Mouse (Mus musculus) right cerebral cortex, postnatal 4 days (tissue): ENCODE data around the gene Slc24a4.
"Not testable (repeated sequence)": the region's sequence is repeated elsewhere in the genome, so short reads cannot be mapped to it uniquely, and the experiment has no call there.

Experiments
- DNase-seq: peaks from one replicate; pipeline ENCODE4 v3.0.0-alpha.2; 2022

The Slc24a4 gene

DNA sequence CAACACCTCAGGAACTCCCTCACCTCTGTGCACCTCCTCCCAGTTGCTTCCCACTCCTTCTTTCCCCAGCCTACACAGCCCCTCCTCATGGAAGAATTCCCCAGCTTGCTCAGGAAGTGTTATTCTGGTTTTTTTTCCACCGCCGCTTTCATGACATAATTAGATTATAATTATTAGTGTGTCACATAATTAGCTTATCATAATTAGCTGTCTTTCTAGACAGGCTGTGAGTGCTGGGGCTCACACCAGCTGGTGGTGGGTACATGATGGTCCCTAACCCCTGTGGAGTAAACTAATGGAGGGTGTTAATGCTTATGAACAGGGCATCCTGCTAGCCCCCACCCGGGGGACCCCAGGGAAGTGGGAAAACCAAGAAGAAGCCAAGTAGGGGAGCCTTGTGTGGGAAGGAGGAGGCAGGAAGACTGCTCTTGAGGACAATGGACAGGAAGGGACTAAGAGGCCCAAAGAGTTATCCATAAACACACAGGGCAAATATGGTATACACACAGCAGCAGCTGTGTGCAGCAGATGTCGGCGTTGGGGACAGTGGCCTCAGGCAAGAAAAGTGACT, 38.2 kb downstream of the Slc24a4 start:
- DNase-seq, result no peak

DNA sequence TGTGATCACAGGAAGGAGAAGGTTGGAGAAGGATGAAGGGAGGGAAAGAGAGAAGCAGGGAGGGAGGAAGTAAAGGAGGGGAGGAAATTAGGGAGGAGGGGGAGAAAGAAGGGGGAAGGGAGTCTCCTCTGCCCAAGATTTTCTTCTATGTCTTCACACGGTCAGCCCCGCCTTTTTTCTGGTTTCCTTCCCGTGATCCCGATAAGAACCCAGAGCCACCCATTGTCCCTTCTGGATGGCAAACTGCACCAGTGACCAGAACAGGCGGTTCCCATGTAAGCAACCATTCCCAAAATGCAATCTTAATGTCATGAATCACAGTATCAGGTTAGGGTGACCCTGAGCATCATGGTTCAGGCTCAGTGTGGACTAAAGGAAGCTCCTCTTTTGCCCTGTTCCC, 38.8 kb downstream of the Slc24a4 start:
- DNase-seq, result no peak

DNA sequence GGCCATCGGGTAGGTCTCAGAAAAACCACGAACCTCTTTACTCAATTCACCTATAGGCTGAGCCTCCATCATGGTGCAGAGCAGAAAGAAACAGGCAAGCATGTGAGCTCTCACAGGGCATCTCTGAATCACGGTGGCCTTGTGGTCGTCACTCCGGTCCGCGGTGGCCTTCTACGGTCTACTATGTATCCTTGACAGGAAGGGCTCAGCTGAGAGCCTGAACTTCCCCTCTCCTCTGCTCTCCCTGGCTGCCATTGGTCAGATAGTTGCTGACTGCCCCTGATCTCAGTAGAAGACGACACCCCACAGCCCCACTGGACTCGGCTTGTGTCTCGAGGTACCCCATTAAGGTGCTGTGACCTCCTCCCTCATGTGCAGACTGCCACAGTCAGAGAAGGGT, 44.2 kb downstream of the Slc24a4 start:
- no peak for DNase-seq

DNA sequence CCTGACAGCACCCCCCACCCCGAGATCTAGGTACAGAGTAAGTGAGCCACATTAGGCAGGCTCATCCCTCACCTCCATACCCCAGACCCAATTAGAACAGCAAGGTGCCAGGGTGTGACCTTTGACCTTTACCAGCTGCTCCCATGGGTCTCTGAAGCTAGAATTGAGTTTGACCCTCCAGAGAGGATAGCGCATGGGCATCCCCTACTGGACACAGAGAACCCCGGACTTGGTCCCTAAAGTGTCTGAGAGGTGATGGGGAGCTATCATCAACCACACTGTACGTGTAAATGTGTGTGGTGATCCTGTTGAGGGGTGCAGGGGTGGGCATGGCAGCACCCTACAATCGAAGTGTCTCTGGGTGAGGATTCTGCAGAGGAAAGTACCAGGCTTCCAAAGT, 44.8 kb downstream of the Slc24a4 start:
- DNase-seq, result no peak

DNA sequence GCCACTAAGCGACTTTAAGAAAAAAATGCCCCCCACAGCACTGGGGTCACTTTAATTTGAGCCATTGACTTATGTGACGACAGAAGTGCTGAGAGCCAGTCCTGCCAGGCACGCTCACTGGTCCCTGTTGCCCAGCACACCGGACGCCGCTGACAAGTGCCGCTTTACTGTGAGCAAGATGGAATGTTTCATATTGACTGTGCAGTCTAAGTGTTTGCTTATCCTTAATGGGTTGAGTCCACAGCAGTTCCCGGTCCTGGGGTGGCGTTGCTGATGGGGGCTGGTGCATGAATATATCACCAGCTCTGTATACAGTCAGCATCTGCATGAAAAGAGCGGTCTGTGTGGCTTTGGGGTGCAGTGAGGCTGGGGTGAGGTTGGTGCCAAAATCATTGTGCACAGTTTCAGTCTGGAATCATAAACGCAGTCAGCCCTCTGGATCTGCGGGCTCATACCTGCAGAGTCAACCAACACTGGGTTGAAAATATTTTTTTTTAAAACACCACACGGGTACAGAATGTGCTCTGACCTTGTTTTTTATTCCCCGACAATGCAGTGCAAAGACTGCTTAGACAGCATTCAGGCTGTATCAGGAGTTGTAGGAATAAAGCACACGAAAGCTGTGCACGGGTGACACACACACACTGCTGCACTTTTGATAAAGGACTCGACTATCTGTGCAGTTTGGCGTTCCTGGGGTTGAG, 52.0 kb downstream of the Slc24a4 start:
- no peak for DNase-seq

DNA sequence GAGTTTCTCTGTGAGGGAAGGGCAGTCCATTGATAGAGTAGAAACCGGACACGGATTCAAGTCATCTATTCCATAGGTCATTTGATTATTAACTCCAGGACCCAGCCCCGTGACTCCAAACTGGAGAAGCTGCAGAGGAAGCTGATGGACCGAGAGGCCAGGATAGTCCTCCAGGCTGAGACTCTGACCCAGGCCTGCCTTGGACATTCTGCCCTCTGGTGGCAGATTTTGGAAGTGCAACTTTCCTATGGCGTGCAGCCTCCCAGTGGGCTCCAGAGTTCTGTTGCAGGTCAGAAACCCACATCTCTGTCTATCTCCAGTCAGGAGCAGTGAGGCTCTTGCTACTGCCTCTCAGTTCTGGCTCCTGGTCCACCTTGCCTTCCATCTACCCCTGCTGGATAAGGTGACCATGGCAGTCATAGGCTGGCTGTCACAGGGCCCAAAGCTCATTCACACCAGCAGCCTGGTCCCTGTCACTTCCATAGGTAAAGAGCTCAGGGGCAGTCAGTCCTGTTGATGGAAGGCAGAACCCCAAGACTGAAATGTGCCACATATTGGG, 53.3 kb downstream of the Slc24a4 start:
- DNase-seq, result peak; percentile 77

DNA sequence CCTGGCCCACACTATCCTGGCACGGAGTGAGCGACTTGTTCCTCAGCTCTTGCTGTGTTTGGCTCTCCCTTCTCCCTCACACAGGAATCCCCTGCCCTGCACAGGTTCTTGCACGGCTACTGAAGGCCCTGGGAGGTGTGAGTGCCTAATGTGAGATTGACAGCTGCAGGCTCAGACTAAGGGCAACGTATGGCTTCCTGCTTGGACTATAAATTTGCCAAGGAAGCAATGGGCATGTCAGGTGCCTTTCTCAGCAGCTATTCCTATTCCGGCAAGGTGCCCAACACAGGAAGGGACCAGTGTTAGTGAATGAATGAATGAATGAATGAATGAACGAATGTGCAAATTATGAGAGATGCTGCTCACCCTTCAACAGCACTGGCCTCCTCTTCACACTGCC, 54.1 kb downstream of the Slc24a4 start:
- DNase-seq, result no peak

DNA sequence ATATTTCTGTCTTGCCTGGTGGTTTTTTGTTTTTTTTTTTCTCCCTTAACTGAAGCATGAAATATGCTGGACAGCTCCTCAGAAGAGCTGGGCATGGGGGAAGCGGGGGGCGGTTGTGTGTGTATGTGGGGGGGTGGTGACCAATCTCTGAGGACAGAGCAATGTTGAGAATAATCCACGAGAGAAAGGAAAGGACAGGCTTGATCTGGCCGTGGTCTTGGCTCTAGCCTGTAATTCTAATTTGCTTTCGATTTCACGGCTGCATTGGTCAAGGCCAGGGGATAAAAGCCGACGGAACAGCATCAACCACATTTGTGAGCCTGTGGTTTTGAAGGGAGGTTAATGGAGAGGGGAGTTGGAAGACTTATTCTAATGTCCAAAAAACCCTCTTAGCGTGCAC, 54.7 kb downstream of the Slc24a4 start:
- no peak for DNase-seq

DNA sequence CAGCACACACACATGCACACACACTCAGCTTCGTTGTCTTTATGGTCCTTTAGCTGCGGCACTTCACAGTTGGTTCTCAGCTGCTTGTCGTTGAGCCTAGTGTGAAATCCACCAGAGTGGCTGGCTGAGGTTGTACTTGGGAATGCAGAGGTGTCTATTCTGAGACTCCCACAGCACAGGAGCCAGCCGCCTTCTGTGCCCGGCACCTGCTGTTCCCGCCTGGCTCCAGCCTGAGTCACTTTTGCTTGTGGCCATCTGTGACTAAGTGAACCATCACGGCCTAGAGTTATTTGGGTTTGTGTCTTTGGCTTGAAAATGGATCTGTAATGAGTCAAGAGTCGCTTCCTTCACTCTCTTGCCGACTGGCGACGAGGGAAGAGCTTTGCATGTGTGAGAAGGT, 62.3 kb downstream of the Slc24a4 start:
- DNase-seq, result no peak

DNA sequence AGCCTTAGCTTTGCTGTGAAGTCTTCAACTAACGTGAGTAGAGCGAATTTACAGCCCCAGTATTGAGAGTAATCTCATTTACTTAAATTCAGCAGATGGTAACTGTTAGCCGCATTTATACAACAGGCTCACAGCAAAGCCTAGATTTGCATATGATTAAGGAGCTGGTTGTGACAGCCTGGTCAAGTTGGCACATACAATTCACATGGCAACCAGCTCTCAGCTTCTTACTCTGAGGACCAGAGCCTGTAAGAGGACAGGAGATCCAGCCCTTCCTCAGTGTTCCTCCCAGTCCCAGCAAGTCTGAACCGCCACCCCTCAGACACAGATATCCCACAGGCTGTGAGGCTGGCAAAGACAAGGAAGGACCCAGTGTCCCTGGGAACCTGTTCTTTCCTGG, 73.0 kb downstream of the Slc24a4 start:
- no peak for DNase-seq

DNA sequence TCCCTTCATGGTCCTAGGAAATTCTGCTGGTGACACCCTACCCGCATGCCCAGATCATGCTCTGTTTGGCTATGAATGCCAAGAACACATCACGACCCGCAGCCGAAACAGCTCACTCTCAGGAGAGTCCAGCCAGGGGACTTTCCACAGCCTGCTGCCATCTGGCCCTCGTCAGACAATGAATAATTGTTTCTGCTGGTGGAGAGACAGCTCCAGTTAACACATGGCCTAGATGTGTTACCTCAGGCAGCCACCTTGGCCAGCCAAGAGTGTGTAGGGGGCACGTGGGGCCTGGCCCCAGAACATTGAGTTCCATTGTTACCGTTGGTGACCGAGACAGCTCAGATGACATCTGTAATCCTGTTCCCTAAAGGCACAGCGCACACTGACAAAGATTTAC, 74.4 kb downstream of the Slc24a4 start:
- DNase-seq, result no peak

DNA sequence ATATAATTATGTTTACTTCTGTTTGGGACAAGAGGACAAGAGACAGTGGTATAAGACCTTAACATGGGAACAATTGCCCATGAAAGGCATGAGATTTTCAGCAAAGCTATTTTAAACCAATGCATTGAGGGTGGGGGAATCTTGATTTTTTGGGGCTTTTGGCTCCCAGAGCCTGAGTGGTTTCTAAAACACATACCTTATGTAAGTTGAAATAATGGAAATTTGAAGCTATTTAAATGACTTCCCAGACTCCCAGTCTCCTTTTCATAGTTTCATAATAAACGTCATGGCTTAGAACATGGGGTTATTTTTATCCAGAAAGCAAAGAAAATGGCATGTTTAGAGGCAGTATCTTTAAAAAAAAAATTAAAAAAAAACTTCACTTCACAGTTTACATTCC, 77.9 kb downstream of the Slc24a4 start:
- DNase-seq, result no peak

DNA sequence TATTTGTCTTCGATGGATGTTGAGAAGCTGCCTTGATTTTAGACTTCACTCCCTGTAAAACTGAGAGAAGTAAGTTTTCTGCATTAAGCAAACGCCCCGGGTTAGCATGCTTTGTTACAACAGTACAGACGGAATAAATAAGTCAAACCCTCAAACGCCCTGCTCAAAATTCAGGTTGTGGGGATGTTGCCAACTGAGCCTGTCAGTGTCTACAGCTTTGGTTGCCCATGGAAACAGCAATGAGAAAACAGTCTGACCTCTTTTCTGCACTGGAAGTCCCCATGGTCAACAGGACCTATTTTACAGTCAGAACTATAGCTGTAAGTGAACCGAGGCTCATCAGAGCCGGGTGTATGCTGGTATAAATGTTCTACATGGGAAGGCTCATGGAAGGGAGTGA, 78.7 kb downstream of the Slc24a4 start:
- DNase-seq, result no peak

DNA sequence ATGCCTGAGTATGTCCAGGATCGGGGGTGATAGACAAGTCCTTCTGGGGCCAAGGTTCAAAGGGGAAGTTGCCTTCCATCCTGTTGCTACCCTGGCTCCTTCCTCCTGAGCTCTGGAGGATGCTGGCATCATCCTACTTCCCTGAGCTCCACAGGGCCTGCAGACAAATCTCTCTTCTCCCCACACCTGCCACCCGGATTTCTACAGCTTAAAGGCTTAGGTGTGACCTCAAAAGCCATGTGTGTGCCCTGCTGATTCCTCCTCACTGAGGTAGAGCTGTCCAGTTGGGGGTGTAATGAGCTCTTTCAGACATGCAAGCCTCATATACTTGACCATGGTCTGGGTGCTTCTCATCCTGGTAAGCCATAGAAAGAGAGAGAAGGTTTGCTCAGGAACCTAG, 82.3 kb downstream of the Slc24a4 start:
- no peak for DNase-seq

DNA sequence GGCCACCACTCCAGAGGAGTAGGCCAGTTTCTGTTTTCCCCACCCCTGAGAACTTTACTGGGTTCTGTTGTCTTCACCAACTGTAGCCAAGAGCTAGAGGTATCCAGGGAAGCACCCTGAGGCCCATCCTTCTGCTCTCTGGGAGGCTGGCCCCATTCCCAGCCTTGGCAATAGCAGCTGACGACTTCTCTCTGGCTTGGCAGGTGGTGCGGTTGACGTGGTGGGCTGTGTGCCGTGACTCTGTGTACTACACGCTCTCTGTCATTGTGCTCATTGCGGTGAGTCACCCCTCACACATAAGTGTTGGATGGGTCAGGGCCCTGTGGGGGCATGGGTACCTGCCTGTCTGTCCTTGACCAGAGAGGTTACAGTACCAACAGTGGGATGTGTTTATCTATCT, 94.9 kb downstream of the Slc24a4 start:
- no peak for DNase-seq

DNA sequence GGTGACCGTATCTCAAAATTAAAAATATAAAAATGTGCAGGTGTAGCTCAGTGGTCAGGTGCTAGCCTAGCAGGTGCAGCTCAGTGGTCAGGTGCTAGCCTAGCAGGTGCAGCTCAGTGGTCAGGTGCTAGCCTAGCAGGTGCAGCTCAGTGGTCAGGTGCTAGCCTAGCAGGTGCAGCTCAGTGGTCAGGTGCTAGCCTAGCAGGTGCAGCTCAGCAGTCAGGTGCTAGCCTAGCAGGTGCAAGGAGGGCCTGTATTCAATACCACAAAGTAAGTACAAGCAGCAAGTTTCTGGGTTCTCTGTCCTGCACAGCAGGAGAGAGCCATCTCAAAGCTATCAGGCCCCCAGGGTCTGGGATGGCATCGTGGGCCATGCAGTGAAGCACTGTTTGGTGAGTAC, 95.6 kb downstream of the Slc24a4 start:
- not testable (repeated sequence) for DNase-seq

DNA sequence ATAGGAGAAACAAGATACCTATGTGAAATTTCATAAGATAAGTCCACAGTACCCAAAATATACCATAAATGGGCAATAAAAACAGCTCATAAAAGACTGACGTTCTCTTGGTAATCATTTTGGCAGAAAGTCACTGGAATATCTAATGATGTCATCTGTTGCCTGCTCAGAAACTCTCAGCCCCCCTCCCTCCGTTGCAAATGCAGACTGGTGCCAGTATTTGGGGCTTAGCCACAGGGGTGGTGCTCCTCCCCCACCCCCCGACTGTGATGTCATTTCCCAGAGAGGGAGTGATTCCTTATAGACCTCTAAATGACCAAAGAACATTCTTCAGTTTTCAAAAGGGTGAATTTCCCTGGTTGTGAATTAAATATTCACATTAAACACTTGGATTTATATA, 96.6 kb downstream of the Slc24a4 start:
- DNase-seq, result no peak

DNA sequence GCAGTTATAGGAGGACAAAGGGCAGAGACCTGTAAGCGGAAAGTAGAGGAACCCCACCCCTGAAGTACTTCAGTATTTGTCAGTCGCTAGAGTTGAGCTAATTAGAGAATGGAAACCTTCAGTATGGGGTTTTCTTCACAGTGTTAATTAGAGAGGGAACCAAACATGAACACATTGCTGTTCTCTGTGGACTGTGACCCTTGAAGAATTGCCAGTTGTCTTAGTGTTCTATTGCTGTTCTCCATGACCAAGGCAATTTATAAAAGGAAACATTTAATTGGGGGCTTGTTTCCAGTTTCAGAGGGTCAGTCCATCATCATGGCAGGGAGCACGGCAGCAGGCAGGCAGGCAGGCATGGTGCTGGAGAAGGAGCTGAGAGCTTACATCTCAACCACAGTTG, 107.0 kb downstream of the Slc24a4 start:
- no peak for DNase-seq

DNA sequence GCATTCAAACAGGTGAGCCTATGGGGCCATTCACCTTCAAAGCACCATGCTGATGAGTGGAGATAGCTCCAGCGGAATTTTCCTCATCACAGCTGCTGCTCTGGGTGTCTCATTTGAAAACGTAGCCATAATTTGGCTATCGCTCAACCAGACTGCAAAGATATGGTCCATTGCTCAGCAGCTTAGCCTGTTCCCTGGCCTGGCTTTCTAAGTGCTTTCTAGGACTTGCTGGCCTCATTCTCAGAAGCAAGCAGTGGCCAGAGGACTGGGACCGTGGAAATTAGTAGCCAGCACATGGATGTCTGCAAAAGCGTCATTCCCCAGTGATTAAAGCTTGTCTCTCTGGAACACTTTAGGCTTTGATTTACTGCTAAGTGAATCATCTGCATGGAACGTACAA, 107.8 kb downstream of the Slc24a4 start:
- DNase-seq, result no peak

DNA sequence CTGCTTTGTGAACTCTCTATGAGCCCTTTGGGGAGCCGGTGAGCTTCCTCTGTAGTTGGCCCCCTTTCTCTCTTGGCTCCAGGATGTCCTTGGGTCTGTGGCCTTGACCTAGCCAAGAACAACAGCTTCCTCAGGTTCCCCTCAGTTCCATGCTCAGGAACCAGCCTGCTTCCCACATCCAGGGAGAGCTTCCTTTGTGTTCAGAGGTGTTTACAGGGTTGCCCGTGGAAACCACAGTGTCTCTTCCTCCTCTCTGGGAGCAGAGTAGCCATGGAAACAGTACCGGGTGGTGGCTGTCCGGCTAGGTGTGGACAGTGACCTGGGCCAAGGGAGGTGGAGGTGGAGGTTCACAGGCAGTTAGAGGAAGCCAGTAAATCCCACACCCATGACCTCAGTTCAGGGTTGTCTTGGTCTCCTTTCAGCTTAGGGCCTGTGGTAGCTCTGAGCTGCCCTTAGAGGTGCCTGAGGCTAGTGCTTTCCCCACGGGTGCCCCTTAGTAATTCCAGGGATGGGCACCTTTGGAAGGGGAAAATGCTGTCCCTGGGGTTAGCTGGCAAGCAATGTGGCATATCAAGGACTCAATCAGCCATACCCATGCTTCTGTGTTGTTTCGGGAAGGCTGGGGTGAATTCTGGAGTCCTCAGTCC, 113.7 kb downstream of the Slc24a4 start:
- no peak for DNase-seq

DNA sequence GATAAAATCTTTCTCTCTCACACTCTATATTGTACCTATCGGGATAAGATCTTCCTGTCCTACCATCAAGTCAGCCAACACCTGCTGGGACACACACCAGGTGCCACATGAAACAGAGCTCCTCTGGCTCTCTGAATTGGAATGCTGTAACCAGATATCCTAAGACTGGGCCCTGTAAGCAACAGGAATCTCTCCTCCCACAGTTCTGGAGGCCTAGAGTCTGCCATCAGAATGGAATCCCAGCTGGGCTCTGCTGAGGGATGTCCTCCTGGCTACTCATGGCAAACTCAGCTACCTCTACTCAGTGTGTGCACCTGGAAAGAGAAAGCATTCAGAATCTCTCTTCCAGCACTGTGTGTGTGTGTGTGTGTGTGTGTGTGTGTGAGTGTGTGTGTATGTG, 115.4 kb downstream of the Slc24a4 start:
- no peak for DNase-seq

DNA sequence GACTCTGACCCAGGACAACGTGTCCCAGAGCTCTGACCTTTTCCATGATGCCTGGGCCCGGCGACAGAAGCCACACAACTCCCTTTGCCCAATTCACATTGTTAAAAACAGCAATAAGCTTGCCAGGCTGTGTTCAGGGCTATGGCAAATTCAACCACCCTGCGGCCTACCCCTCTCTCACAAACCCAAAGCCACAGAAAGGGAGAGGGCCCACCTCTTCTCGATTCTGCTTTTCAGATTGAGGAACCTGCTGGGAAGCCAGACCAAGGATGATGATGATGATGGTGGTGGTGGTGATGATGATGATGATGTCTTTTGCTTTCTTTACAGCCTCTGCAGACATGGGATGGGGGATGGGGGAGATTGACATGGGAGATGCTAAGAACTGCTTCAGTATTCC, 117.7 kb downstream of the Slc24a4 start:
- no peak for DNase-seq

DNA sequence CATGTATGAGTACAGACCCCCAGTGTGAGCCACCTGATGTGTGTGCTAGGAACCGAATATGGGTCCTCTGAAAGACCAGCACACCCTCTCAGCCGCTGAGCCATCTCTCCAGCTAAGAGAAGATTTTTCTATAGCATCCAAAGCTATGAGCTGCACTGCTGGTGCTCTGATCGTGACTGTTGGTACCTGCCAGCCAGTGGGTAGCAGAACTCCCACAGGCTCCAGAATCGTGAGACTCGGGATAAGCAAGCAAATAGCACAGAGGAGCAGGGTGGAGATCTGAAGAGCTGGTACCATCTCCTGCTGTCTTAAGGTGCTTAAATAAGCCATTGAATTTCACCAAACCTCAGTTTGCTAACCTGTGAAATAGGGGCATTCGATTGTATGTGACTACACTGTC, 119.6 kb downstream of the Slc24a4 start:
- no peak for DNase-seq

DNA sequence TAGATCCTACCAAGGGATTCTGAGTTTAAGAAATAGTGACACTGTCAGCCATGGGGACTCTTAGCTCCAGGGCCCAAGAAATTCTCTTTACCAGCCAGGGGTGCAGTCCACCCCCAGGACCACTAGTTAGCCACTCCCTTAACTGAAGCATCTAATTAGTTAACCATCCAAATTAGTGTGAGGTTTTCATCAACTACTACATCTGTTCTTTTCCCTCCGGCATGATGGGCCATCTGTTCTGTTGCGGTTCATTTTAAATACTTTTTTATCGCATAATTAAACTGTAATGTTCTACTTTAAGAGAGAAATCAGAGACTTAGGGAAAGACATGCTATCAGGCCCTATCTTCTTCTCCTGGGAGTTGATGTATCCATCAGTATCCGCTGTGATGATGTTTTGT, 121.8 kb downstream of the Slc24a4 start:
- no peak for DNase-seq

DNA sequence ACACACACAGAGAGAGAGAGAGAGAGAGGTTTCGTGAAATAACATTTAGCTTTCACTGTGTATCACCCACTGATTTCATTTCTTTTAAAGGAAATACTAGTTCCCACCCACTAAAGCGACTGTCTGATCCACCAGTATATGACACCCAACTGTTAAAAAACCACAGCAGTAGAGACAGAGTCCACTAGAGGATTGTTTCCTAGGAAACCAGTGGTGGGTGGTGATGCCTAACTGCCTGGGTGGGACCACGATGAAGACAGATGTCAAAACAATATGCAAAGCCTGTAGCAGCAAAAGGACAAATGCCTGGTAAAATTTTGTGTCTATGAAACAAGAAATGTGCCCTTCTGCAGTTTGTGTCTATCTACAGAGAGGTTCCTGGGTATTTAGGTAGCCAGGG, 122.5 kb downstream of the Slc24a4 start:
- no peak for DNase-seq
